Mouse (Mus musculus) midbrain, embryonic 14.5 days (tissue): ENCODE data around the gene Nudt1. TPM values are rescaled to one million over a fixed set of nuclear protein-coding genes. Genes with fewer than 3 reads are reported as not detected.

Experiments used
- ATAC-seq: fragments of 200-750 bp; cut with Nextera tagmentation; 2 replicates; pipeline ENCODE4 v1.8.0; 2017; ENCODE audit warnings: moderate number of reproducible peaks, moderate library complexity; ENCODE audit not compliant: low FRiP score, low TSS enrichment
- DNase-seq: peaks from one replicate; pipeline ENCODE4 v3.0.0-alpha.2; 2015
- H3K27ac ChIP-seq: fragments of 300-500 bp; sonication (generic); replicated peaks from 2 replicates; pipeline ENCODE4 v1.5.1; 2014; ENCODE audit warnings: mild to moderate bottlenecking, low read depth, low read length, moderate library complexity
- H3K27me3 ChIP-seq: fragments of 300-500 bp; sonication (generic); 2 replicates; pipeline ENCODE4 v1.6.1; 2014; ENCODE audit warnings: low read length, control low read depth, mixed read lengths; ENCODE audit not compliant: control insufficient read depth, insufficient read depth
- H3K36me3 ChIP-seq: fragments of 300-500 bp; sonication (generic); 2 replicates; pipeline ENCODE4 v1.6.1; 2014; ENCODE audit warnings: low read length, control low read depth; ENCODE audit not compliant: control insufficient read depth, insufficient read depth
- H3K4me1 ChIP-seq: fragments of 300-500 bp; sonication (generic); 2 replicates; pipeline ENCODE4 v1.6.1; 2014; ENCODE audit warnings: mild to moderate bottlenecking, antibody characterized with exemption, low read length, control low read depth; ENCODE audit not compliant: control insufficient read depth, insufficient read depth
- H3K4me2 ChIP-seq: fragments of 300-500 bp; sonication (generic); 2 replicates; pipeline ENCODE4 v1.6.1; 2014; ENCODE audit warnings: mild to moderate bottlenecking, low read length, moderate library complexity
- H3K4me3 ChIP-seq: fragments of 300-500 bp; sonication (generic); replicated peaks from 2 replicates; pipeline ENCODE4 v1.5.1; 2014; ENCODE audit warnings: low read depth, low read length
- H3K9ac ChIP-seq: fragments of 300-500 bp; sonication (generic); replicated peaks from 2 replicates; pipeline ENCODE4 v1.6.1; 2014; ENCODE audit warnings: mild to moderate bottlenecking, low read length, moderate library complexity
- H3K9me3 ChIP-seq: fragments of 300-500 bp; sonication (generic); 2 replicates; pipeline ENCODE4 v1.6.1; 2016; ENCODE audit warnings: low read length, control low read depth, mixed read lengths; ENCODE audit not compliant: control insufficient read depth
- WGBS: fragments of 180-500 bp; shearing (Covaris S2); extraction: QIAGEN DNeasy Blood & Tissue Kit; methylation state at CpG from one replicate; pipeline ENCODE4 v1.1.7; 2014; 5-methylcytosine and 5-hydroxymethylcytosine counted together
- polyA plus RNA-seq: library from polyadenylated mRNA; unstranded; fragments of >200 nt; fragmentation: Nextera tagmentation; extraction: Ambion mirVana; gene quantifications from 2 replicates; pipeline ENCODE4 v1.2.1, GENCODE M21; 2014

The Nudt1 gene
- polyA plus RNA-seq, 1 experiment from 2014 or later = 16.5 TPM

DNA sequence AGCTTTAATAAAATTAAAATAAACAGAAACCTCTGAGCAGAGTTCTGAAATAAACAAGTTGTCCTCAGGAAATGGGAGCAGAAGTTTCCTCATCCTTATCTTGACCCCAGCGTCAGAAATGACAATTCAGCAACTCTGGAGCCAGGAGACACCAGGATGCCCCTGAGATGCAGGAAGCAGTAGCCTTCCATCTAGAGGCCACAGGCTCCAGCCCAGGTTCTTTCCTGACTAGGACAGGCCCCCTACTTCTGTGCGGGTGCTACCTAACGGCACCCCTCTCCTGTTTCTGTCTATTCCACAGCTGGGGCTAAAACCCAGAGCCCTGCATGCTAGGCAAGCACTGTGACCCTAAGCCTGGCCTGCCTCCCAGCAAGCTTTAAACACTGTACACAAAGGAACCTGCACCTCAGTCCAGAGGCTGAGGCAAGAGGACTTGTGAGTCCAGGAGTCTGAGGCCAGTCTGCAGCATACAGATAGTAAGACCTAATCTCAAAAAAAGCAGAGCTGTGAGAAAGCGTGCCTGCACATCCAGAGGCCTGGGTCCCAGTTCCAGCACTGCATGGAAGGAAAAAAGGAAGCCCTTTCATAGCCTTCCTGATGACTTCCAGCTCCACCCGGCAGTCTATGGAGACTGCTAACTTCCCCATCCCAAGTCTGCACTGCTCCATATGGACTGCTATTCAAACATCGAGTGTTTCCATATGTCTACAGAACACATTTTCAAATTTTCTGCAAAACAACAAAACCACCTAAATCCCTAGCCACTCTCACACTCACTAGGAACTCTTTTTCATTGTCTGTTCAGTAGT lies 49.2 kb downstream of the Nudt1 start:
- 90% methylated on average over 6 of the region's 6 CpGs for WGBS
- Histone ChIP-seq H3K9ac (no peak overlapping the region), H3K4me2 (no peak overlapping the region), H3K4me1 (no peaks in the 10 kb centered on the region), H3K9me3 (no peaks in the 10 kb centered on the region), H3K4me3 (no peak overlapping the region), H3K27me3 (no peaks in the 10 kb centered on the region), H3K27ac (no peak overlapping the region), H3K36me3 (no peaks in the 10 kb centered on the region)
- DNase-seq (no peak), ATAC-seq (no peak)

- ATAC-seq = no peak
- H3K4me1 ChIP-seq = no peaks in the 10 kb centered on the region
- H3K4me3 ChIP-seq = no peak overlapping the region
- 98% methylated on average over 3 of the region's 3 CpGs for WGBS
- no peak overlapping the region for H3K27ac ChIP-seq
- H3K27me3 ChIP-seq = no peaks in the 10 kb centered on the region
- H3K9ac ChIP-seq = no peak overlapping the region
- H3K36me3 ChIP-seq = no peaks in the 10 kb centered on the region
- no peak overlapping the region for H3K4me2 ChIP-seq
- H3K9me3 ChIP-seq = no peaks in the 10 kb centered on the region
- no peak for DNase-seq
These were observed 50.2 kb downstream of the Nudt1 start for GRCm38 (mm10) chr5:140371671-140372070.

GRCm38 (mm10) chr5:140373711-140374110 lies 52.3 kb downstream of the Nudt1 start:
- Histone ChIP-seq H3K4me3 (no peak overlapping the region), H3K27me3 (no peaks in the 10 kb centered on the region), H3K4me2 (no peak overlapping the region), H3K4me1 (no peaks in the 10 kb centered on the region), H3K36me3 (no peaks in the 10 kb centered on the region), H3K9me3 (no peaks in the 10 kb centered on the region), H3K9ac (no peak overlapping the region), H3K27ac (no peak overlapping the region)
- ATAC-seq (no peak), DNase-seq (no peak)
- 92% methylated on average over 2 of the region's 2 CpGs for WGBS

GRCm38 (mm10) chr5:140374226-140374625 lies 52.8 kb downstream of the Nudt1 start:
- Histone ChIP-seq H3K27ac (no peak overlapping the region), H3K4me3 (no peak overlapping the region), H3K4me1 (no peaks in the 10 kb centered on the region), H3K9ac (no peak overlapping the region), H3K36me3 (no peaks in the 10 kb centered on the region), H3K9me3 (no peaks in the 10 kb centered on the region), H3K27me3 (no peaks in the 10 kb centered on the region), H3K4me2 (no peak overlapping the region)
- ATAC-seq (no peak), DNase-seq (peak; percentile 27)
- whole genome bisulfite sequencing = 62% methylated on average over 3 of the region's 3 CpGs

DNA sequence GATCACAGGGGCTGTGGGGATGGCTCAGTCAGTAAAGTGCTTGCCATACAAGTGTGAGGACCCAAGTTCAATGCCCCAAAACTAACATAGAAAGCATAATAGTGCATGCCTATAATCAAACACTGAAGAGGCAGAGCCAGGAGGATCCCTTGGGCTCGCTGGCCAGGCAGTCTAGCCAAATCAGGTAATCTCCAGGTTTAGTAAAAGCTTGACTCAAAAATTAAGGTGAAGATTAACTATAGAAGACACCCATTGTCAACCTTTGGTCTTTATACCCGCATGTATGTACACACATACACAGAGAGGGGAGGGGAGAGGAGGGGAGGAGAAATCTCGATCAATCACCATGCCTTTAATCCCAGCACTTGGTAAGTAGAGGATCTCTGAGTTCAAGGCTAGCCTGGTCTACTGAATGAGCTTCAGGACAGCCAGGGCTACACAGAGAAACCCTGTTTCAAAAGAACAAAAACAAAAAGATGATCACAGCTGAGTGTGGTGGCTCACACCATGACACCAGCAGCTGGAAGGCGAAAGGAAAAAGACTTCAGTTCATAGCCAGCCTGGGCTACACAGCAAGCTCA lies 53.9 kb downstream of the Nudt1 start:
- H3K9me3 ChIP-seq = no peaks in the 10 kb centered on the region
- 87% methylated on average over 4 of the region's 4 CpGs for WGBS
- no peak for DNase-seq
- no peaks in the 10 kb centered on the region for H3K36me3 ChIP-seq
- no peak for ATAC-seq
- H3K4me1 ChIP-seq = no peaks in the 10 kb centered on the region
- H3K4me3 ChIP-seq = no peak overlapping the region
- no peaks in the 10 kb centered on the region for H3K27me3 ChIP-seq
- no peak overlapping the region for H3K9ac ChIP-seq
- H3K4me2 ChIP-seq = no peak overlapping the region
- no peak overlapping the region for H3K27ac ChIP-seq

GRCm38 (mm10) chr5:140378121-140378853 lies 56.8 kb downstream of the Nudt1 start:
- no peak overlapping the region for H3K9ac ChIP-seq
- 90% methylated on average over 6 of the region's 6 CpGs for WGBS
- no peaks in the 10 kb centered on the region for H3K36me3 ChIP-seq
- no peak overlapping the region for H3K4me2 ChIP-seq
- DNase-seq = no peak
- ATAC-seq = no peak
- H3K27me3 ChIP-seq = no peaks in the 10 kb centered on the region
- H3K4me3 ChIP-seq = no peak overlapping the region
- H3K4me1 ChIP-seq = no peaks in the 10 kb centered on the region
- H3K9me3 ChIP-seq = no peaks in the 10 kb centered on the region
- H3K27ac ChIP-seq = no peak overlapping the region

- DNase-seq (no peak), ATAC-seq (no peak)
- Histone ChIP-seq H3K9me3 (no peaks in the 10 kb centered on the region), H3K27me3 (no peaks in the 10 kb centered on the region), H3K27ac (no peak overlapping the region), H3K9ac (no peak overlapping the region), H3K4me3 (no peak overlapping the region), H3K4me2 (no peak overlapping the region), H3K4me1 (no peaks in the 10 kb centered on the region), H3K36me3 (no peaks in the 10 kb centered on the region)
- WGBS = 81% methylated on average over 6 of the region's 6 CpGs
These were observed 57.8 kb downstream of the Nudt1 start for GRCm38 (mm10) chr5:140379299-140379698.

DNA sequence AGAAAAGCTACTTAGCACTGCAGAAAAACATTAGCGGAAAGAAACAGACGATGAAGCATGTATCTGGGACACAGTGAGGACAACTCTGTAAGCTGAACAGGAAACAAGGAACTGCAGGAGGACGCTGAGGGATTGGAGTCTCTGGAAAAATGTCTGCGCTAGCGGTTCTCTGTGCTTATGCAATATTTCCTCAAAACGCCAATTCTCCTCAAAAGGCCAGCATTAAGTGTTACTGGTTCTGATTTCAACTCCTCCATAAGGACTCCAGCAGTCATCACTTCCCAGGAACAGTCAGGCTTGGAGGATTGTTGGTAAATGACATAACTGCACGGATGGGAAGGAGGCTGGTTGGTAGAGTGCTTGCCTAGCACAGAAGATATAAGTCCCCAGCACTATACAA lies 59.7 kb downstream of the Nudt1 start:
- Histone ChIP-seq H3K4me3 (no peak overlapping the region), H3K4me2 (no peak overlapping the region), H3K9me3 (no peaks in the 10 kb centered on the region), H3K9ac (no peak overlapping the region), H3K4me1 (no peaks in the 10 kb centered on the region), H3K36me3 (no peaks in the 10 kb centered on the region), H3K27me3 (no peaks in the 10 kb centered on the region), H3K27ac (no peak overlapping the region)
- WGBS = 93% methylated on average over 7 of the region's 7 CpGs
- ATAC-seq (no peak), DNase-seq (no peak)
